Mouse (Mus musculus): ENCODE data around the gene Mcu. TPM values are rescaled to one million over a fixed set of nuclear protein-coding genes. Genes with fewer than 3 reads are reported as not detected.

Mcu gene
- total and polyA plus RNA-seq, 3 experiments = 4.9 to 5.7 (median 5.3) TPM

- Histone ChIP-seq H3K9ac (ENCODE audit: insufficient read depth, low read depth) (no peak overlapping the region), H3K27ac (ENCODE audit: insufficient read depth, low read depth) (no peak overlapping the region), H3K27me3 (replicated peaks) (no peaks in the 10 kb centered on the region), H3K9me3 (replicated peaks; ENCODE audit: low read length) (peaks cover under 1% of the 10 kb centered on the region), H3K79me2 (replicated peaks; ENCODE audit: control insufficient read depth, extremely low read depth, insufficient read depth, poor library complexity, severe bottlenecking) (no peaks in the 10 kb centered on the region), H3K4me1 (ENCODE audit: control insufficient read depth in 1 of 2, insufficient read depth in 2 of 2) (0 out of 4 replicates have a peak, but pooled peaks cover 0 to 3% of the 10 kb centered on the region in 2 experiments), H3K4me3 (replicated peaks in 1 of 3; ENCODE audit: low read depth in 2 of 3, low read length in 2 of 3, poor library complexity in 1 of 3) (no peak overlapping the region), H3K36me3 (replicated peaks in 1 of 2; ENCODE audit: control insufficient read depth in 1 of 2, insufficient read depth in 1 of 2, low read length in 1 of 2) (no peaks in the 10 kb centered on the region), H3K4me2 (ENCODE audit: insufficient read depth, low read depth, poor library complexity, severe bottlenecking) (no peak overlapping the region)
- DNase-seq (ENCODE audit: extremely low read depth) = no peak
- in situ Hi-C loops (cut with MboI; ENCODE audit: low pct_ligation_motif_present, low pct_unique_long_range_greater_than_20kb, low sequenced_read_pairs) (loop anchor here (25.0 kb wide), 1 partner anchor 315 kb away; no protein-coding TSS in a partner anchor), dilution Hi-C loops (cut with MboI; ENCODE audit: extremely low pct_ligation_motif_present, extremely low pct_unique_long_range_greater_than_20kb, low sequenced_read_pairs) (no loop called here)
- TF ChIP-seq HCFC1 (IDR thresholded peaks at IDR 0.05; ENCODE audit: low read depth, low read length) (no peak), IRF4 (IDR thresholded peaks at IDR 0.05; ENCODE audit: low read depth, low read length) (no peak), ETS1 (conservative IDR thresholded peaks at IDR 0.05; ENCODE audit: low read depth, low read length) (no peak)
Measured at GRCm38 (mm10) chr10:59497019-59497418, 119.5 kb downstream of the Mcu start.

DNA sequence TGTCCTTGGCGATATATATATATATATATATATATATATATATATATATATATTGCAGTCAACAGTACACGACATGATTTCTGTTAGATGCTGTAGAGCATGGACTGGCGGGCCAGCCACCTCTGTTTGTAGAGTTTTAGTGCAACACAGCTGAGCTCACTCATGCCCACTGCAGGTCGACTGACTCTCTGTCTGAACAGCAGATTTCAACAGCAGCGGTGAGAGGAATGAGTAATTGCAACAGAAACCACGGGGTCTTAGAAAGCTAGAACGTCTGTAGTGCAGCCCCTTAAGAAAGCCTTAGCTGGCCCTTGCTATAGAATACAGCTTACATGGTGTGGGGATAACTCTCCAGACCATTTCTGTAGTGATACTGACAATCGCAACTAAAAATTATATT is 121.6 kb downstream of the Mcu start:
- Histone ChIP-seq H3K9me3 (replicated peaks; ENCODE audit: low read length) (peaks cover 8% of the 10 kb centered on the region), H3K4me3 (replicated peaks in 1 of 3; ENCODE audit: low read depth in 2 of 3, low read length in 2 of 3, poor library complexity in 1 of 3) (no peak overlapping the region), H3K4me2 (ENCODE audit: insufficient read depth, low read depth, poor library complexity, severe bottlenecking) (no peak overlapping the region), H3K36me3 (replicated peaks in 1 of 2; ENCODE audit: control insufficient read depth in 1 of 2, insufficient read depth in 1 of 2, low read length in 1 of 2) (no peaks in the 10 kb centered on the region), H3K27me3 (replicated peaks) (no peaks in the 10 kb centered on the region), H3K9ac (ENCODE audit: insufficient read depth, low read depth) (no peak overlapping the region), H3K4me1 (ENCODE audit: control insufficient read depth in 1 of 2, insufficient read depth in 2 of 2) (no peaks in the 10 kb centered on the region), H3K27ac (ENCODE audit: insufficient read depth, low read depth) (no peak overlapping the region), H3K79me2 (replicated peaks; ENCODE audit: control insufficient read depth, extremely low read depth, insufficient read depth, poor library complexity, severe bottlenecking) (no peaks in the 10 kb centered on the region)
- dilution Hi-C loops (cut with MboI; ENCODE audit: extremely low pct_ligation_motif_present, extremely low pct_unique_long_range_greater_than_20kb, low sequenced_read_pairs) = no loop called here
- in situ Hi-C loops (cut with MboI; ENCODE audit: low pct_ligation_motif_present, low pct_unique_long_range_greater_than_20kb, low sequenced_read_pairs) = loop anchor here (25.0 kb wide), 1 partner anchor 317 kb away; no protein-coding TSS in a partner anchor
- no peak for DNase-seq (ENCODE audit: extremely low read depth)
- TF ChIP-seq SMC3 (IDR thresholded peaks at IDR 0.05; ENCODE audit: low read depth, low read length) (no peak), BHLHE40 (IDR thresholded peaks at IDR 0.05; ENCODE audit: low read depth, low read length) (no peak), RCOR1 (conservative IDR thresholded peaks at IDR 0.05; ENCODE audit: low read depth, low read length) (no peak), MAZ (IDR thresholded peaks at IDR 0.05; ENCODE audit: low read depth, low read length) (no peak), JUND (conservative IDR thresholded peaks at IDR 0.05; ENCODE audit: low read depth, low read length) (no peak), ZKSCAN1 (IDR thresholded peaks at IDR 0.05; ENCODE audit: borderline replicate concordance, low read depth, low read length) (no peak), CTCF (conservative IDR thresholded peaks at IDR 0.05 in 1 of 2, IDR thresholded peaks at IDR 0.05 in 1 of 2; ENCODE audit: low read depth in 2 of 2, low read length in 2 of 2) (no peak), EP300 (IDR thresholded peaks at IDR 0.05; ENCODE audit: low read length) (no peak), TCF12 (IDR thresholded peaks at IDR 0.05; ENCODE audit: low read depth, low read length) (no peak), USF1 (IDR thresholded peaks at IDR 0.05; ENCODE audit: low read depth, low read length) (no peak), JUN (IDR thresholded peaks at IDR 0.05; ENCODE audit: insufficient read depth, low read depth, low read length) (no peak), ZNF384 (IDR thresholded peaks at IDR 0.05; ENCODE audit: low read depth, low read length) (no peak), NRF1 (IDR thresholded peaks at IDR 0.05; ENCODE audit: low read depth, low read length) (no peak)
